8 mouse cellular contexts compared by ENCODE assay signal in genomic region chr2:121413387-121414042, GRCm38 (mm10). TPM values are rescaled to one million over a fixed set of nuclear protein-coding genes. Genes with fewer than 3 reads are reported as not detected.
A peak's percentile ranks its signal among the peaks of the same experiment; 100 is the strongest.
DNase-seq lines count a peak whose midpoint lies in the region; ATAC-seq lines count a peak whose summit lies in the region.

Pdia3 (plus strand) TSS chr2:121413775.
Catsper2 (minus strand) TSS chr2:121413792.

- H3K9me3 ChIP-seq in hindbrain, embryonic 10.5 days, result no peaks in the 10 kb centered on the region

- peaks cover 30% of the 10 kb centered on the region for H3K36me3 ChIP-seq in hindbrain, embryonic 10.5 days

- peak; percentile 94 for ATAC-seq in frontal cortex, adult (ENCODE audit: low TSS enrichment)

- H3K27ac ChIP-seq in hindbrain, embryonic 10.5 days, result peak within 1 kb of the TSS; percentile 98

- H3K4me3 ChIP-seq in hindbrain, embryonic 10.5 days, result peak within 1 kb of the TSS; percentile 77

- DNase-seq in MN1 (ENCODE audit: low spot score), result peak; percentile 96
- DNase-seq in cerebellum, adult 9-10 months, result peak; percentile 92
- DNase-seq in hindbrain, embryonic 10.5 days (ENCODE audit: low spot score), result peak; percentile 98
- DNase-seq in layer of hippocampus, postnatal 10 days (ENCODE audit: low spot score in 2 of 2), result peak; percentile 94 to 97
- DNase-seq in lung, postnatal 10 days, result peak; percentile 98
- peak; percentile 99 for DNase-seq in ovary, postnatal 36 days (ENCODE audit: low spot score)
- peak; percentile 96 for DNase-seq in thymus, postnatal 25 days

- H3K27me3 ChIP-seq in hindbrain, embryonic 10.5 days (ENCODE audit: insufficient read depth, poor library complexity, severe bottlenecking), result no peaks in the 10 kb centered on the region

- peaks cover 29% of the 10 kb centered on the region for H3K4me1 ChIP-seq in hindbrain, embryonic 10.5 days (replicated peaks)

- WGBS in hindbrain, embryonic 10.5 days, result under 1% methylated on average over 68 of the region's 68 CpGs

RNA-seq across cellular contexts. Expression of gene Pdia3, which starts in this region (rescaled TPM):
- 498 and 605 TPM in 2 replicates for polyA plus RNA-seq in hindbrain, embryonic 10.5 days (2016; fragmentation: Nextera tagmentation; extraction: Ambion mirVana)
- total RNA-seq in layer of hippocampus, postnatal 10 days (2021), result 100 to 1,000 TPM; 196 to 200 TPM

RNA-seq across cellular contexts. Expression of gene Catsper2, which starts in this region (rescaled TPM):
- polyA plus RNA-seq in hindbrain, embryonic 10.5 days (2016; fragmentation: Nextera tagmentation; extraction: Ambion mirVana), result 1.6 and 3.0 TPM in 2 replicates
- total RNA-seq in layer of hippocampus, postnatal 10 days (2021), result 1 to 10 TPM; 3.8 to 4.2 TPM

Comparison
In these comparisons a context has a peak if more than half of its experiments do, and no peak if none do; other contexts are left out.
1. Peak in every context shown above with its lines: DNase-seq, ATAC-seq, H3K4me3 ChIP-seq and H3K27ac ChIP-seq.